Mouse (Mus musculus) stomach, postnatal 0 days (tissue): ENCODE data around the gene Gabbr1. TPM values are rescaled to one million over a fixed set of nuclear protein-coding genes. Genes with fewer than 3 reads are reported as not detected.
"Not testable (repeated sequence)": the region's sequence is repeated elsewhere in the genome, so short reads cannot be mapped to it uniquely, and the experiment has no call there.

Experiments
- ATAC-seq: fragments of 200-750 bp; cut with Nextera tagmentation; 2 replicates; pipeline ENCODE4 v1.8.0; 2017; ENCODE audit not compliant: low FRiP score, low TSS enrichment
- DNase-seq: peaks from one replicate; pipeline ENCODE4 v3.0.0-alpha.2; 2016; ENCODE audit warnings: low spot score
- H3K27ac ChIP-seq: fragments of 300-500 bp; sonication (generic); replicated peaks from 2 replicates; pipeline ENCODE4 v1.5.1; 2014; ENCODE audit warnings: mild to moderate bottlenecking, control low read depth
- H3K27me3 ChIP-seq: fragments of 300-500 bp; sonication (generic); 2 replicates; pipeline ENCODE4 v1.6.1; 2014; ENCODE audit warnings: low read length; ENCODE audit not compliant: control insufficient read depth, insufficient read depth
- H3K36me3 ChIP-seq: fragments of 300-500 bp; sonication (generic); 2 replicates; pipeline ENCODE4 v1.6.1; 2014; ENCODE audit warnings: low read length, mixed read lengths; ENCODE audit not compliant: control insufficient read depth, insufficient read depth
- H3K4me1 ChIP-seq: fragments of 300-500 bp; sonication (generic); replicated peaks from 2 replicates; pipeline ENCODE4 v1.6.1; 2014; ENCODE audit warnings: antibody characterized with exemption; ENCODE audit not compliant: control insufficient read depth, insufficient read depth
- H3K4me2 ChIP-seq: fragments of 300-500 bp; sonication (generic); replicated peaks from 2 replicates; pipeline ENCODE4 v1.6.1; 2014; ENCODE audit warnings: low read depth, mild to moderate bottlenecking, control low read depth, moderate library complexity
- H3K4me3 ChIP-seq: fragments of 300-500 bp; sonication (generic); 2 replicates; pipeline ENCODE4 v1.5.1; 2014; ENCODE audit warnings: low read depth, low read length, control low read depth
- H3K9ac ChIP-seq: fragments of 300-500 bp; sonication (generic); 2 replicates; pipeline ENCODE4 v1.6.1; 2014; ENCODE audit warnings: mild to moderate bottlenecking, low read length, control low read depth, mixed read lengths
- H3K9me3 ChIP-seq: fragments of 300-500 bp; sonication (generic); 2 replicates; pipeline ENCODE4 v1.6.1; 2016; ENCODE audit warnings: low read length; ENCODE audit not compliant: control insufficient read depth
- CTCF ChIP-seq: IDR thresholded peaks from 2 replicates; pipeline ENCODE4 v1.5.1; 2016; ENCODE audit warnings: antibody characterized with exemption, low read depth, mild to moderate bottlenecking, moderate library complexity
- EP300 ChIP-seq: optimal IDR thresholded peaks from 2 replicates; pipeline ENCODE3; 2016; ENCODE audit warnings: antibody characterized with exemption
- WGBS: fragments of 180-500 bp; shearing (Covaris S2); extraction: QIAGEN DNeasy Blood & Tissue Kit; methylation state at CpG from one replicate; pipeline ENCODE4 v1.1.7; 2014; 5-methylcytosine and 5-hydroxymethylcytosine counted together
- polyA plus RNA-seq: library from polyadenylated mRNA; unstranded; fragments of >200 nt; fragmentation: Nextera tagmentation; extraction: Ambion mirVana; gene quantifications from 2 replicates; pipeline ENCODE4 v1.2.1, GENCODE M21; 2015

Gabbr1 gene
- polyA plus RNA-seq, 1 experiment from 2014 or later = 3.8 TPM

DNA sequence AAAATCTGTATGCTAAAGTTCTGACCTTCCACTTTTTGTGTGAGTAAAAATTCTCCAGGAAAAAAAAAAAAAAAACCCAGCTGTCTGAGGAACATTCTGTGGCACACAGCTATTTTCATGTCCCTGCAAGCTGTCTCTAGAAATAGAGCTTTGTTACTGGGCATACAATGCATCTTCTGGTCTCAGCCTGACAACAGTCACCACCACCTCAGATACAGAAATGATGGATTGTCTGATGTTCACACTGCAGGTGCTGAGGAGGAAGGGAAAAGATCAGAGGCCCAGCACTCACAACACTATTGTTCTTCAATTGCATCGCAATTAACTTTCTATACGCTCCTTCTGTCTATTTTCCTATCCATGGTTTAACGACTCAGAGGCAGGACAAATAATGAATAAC, 27.4 kb upstream of the Gabbr1 start:
- 63% methylated on average over 3 of the region's 3 CpGs for WGBS
- no peaks in the 10 kb centered on the region for H3K36me3 ChIP-seq
- no peak for ATAC-seq

DNA sequence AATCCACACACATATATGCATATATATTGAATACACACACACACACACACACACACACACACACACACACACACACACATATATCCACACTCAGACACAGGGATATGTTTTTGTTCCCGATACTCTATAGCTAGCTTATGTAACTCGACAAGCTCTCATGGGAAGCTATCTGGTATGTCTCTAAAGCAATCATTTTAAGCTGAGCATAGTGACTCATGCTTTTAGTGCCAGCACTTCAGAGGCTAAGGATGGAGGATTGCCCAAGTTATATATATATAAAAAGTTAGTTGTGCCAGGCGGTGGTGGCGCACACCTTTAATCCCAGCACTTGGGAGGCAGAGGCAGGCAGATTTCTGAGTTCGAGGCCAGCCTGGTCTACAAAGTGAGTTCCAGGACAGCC, 26.5 kb upstream of the Gabbr1 start:
- H3K4me2 ChIP-seq, DNase-seq, H3K9me3 ChIP-seq, H3K27me3 ChIP-seq, H3K36me3 ChIP-seq, H3K27ac ChIP-seq, H3K9ac ChIP-seq, ATAC-seq, H3K4me3 ChIP-seq, H3K4me1 ChIP-seq: not testable (repeated sequence)
- WGBS = 72% methylated on average over 5 of the region's 5 CpGs

More for the DNA sequence above, 27.4 kb upstream of the Gabbr1 start:
- no peaks in the 10 kb centered on the region for H3K4me1 ChIP-seq
- TF ChIP-seq CTCF (no peak), EP300 (no peak)
- DNase-seq = no peak
- H3K27me3 ChIP-seq = no peaks in the 10 kb centered on the region
- no peaks in the 10 kb centered on the region for H3K9me3 ChIP-seq
- H3K4me2 ChIP-seq = no peak overlapping the region
- no peak overlapping the region for H3K9ac ChIP-seq
- no peak overlapping the region; the same call in 1 of the 2 replicates for H3K27ac ChIP-seq
- H3K4me3 ChIP-seq = no peak overlapping the region

DNA sequence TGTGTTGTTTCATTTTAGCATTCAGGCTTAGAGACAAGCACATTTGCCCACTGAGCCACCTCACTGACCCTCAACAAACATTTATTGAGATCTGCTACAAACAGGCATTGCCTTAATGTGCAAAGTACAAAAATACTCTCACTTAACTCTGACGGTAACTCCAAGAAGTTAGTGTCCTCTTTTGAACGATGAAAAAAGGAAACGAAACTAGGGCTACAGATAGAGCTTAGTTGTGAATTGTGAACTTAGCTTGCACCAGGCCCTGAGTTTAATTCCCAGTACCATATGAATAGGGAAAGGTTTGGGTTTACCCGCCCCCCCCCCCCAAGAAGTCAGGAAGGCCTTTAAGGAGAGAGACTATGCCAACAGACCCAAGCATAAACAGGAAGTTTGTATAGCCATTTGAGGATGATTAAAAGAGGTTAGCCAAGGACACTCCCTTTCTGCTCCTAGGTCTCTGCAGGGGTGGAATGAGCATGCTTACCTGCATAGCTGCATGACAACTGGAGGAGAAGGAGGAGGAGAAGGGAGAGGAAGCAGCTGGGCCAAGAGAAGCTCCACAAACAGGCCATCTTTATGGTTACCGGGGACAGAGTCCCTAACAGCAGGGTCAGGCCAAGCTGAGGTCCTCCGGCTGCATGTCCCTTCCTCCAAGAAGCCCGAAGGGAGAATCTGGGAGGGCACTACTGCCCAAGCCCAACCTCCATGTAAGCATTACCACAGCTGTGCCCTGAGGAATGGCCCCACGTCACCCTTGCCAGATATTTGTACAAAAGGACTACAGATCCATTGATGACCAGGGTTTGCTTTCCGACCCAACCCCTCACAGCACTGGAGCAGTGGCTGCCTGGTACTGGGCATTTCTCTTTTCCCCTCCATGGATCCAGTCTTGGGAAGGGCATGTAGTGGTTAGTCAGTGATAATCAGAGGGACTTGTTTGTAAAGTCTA, 22.9 kb upstream of the Gabbr1 start, which contains the start of gene Mog:
Mog (minus strand) TSS at position 771 of the 949 bp plus-strand sequence.
- TF ChIP-seq CTCF = no peak
- Histone ChIP-seq H3K27me3 (no peaks in the 10 kb centered on the region), H3K4me2 (no peak within 1 kb of the TSS), H3K27ac (no peak within 1 kb of the TSS), H3K4me1 (no peaks in the 10 kb centered on the region), H3K9ac (no peak within 1 kb of the TSS), H3K36me3 (no peaks in the 10 kb centered on the region), H3K4me3 (no peak within 1 kb of the TSS), H3K9me3 (no peaks in the 10 kb centered on the region)
- ATAC-seq (no peak), DNase-seq (no peak)
- 65% methylated on average over 9 of the region's 9 CpGs for WGBS

DNA sequence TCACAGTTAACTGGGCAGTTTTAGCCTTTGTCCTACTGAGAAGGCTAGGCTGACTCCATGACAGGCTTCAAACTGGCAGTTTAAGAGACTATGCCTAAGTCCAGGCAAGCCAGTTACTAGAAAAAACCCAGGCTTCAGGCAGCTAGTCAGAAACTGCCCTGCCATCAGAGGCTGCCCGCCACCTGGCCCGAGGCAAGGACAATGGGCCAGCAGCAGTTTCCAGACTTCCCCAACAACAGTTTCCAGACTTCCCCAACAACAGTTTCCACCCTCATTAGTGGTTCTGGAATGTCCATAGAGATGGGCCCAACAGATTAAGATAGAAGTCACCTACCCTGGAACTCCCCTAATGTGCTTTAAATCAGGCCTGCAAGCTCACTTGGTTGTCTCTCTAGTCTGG, 19.3 kb upstream of the Gabbr1 start:
- no peaks in the 10 kb centered on the region for H3K9me3 ChIP-seq
- H3K27me3 ChIP-seq = no peaks in the 10 kb centered on the region
- no peak overlapping the region for H3K27ac ChIP-seq
- no peak overlapping the region for H3K4me3 ChIP-seq
- H3K9ac ChIP-seq = no peak overlapping the region
- TF ChIP-seq EP300 = no peak
- TF ChIP-seq CTCF = no peak
- no peaks in the 10 kb centered on the region for H3K4me1 ChIP-seq
- H3K4me2 ChIP-seq = no peak overlapping the region
- ATAC-seq (no peak), DNase-seq (no peak)
- 94% methylated on average over 2 of the region's 2 CpGs for WGBS
- H3K36me3 ChIP-seq = no peaks in the 10 kb centered on the region

DNA sequence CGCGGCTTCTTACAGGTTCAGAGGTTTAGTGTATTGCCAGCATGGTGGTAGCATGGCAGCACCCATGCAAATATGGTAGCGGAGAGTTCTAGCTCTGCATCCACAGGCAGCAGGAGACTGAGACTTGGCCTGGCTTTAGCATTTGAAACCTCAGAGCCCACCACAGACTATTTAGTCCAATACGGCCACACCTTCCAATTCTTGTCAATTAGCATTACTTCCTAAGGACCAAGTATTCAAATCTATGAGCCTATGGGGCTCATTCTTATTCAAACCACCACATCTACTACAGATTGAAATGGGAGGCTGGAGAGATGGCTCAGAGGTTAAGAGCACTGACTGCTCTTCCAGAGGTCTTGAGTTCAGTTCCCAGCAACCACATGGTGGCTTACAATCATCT, 18.3 kb upstream of the Gabbr1 start:
- no peak overlapping the region for H3K4me3 ChIP-seq
- no peaks in the 10 kb centered on the region for H3K9me3 ChIP-seq
- H3K36me3 ChIP-seq = no peaks in the 10 kb centered on the region
- H3K4me1 ChIP-seq = no peaks in the 10 kb centered on the region
- no peak for ATAC-seq
- 96% methylated on average over 4 of the region's 4 CpGs for WGBS
- H3K27ac ChIP-seq = no peak overlapping the region
- H3K27me3 ChIP-seq = no peaks in the 10 kb centered on the region
- TF ChIP-seq CTCF (no peak), EP300 (no peak)
- H3K9ac ChIP-seq = no peak overlapping the region
- no peak for DNase-seq
- no peak overlapping the region for H3K4me2 ChIP-seq

DNA sequence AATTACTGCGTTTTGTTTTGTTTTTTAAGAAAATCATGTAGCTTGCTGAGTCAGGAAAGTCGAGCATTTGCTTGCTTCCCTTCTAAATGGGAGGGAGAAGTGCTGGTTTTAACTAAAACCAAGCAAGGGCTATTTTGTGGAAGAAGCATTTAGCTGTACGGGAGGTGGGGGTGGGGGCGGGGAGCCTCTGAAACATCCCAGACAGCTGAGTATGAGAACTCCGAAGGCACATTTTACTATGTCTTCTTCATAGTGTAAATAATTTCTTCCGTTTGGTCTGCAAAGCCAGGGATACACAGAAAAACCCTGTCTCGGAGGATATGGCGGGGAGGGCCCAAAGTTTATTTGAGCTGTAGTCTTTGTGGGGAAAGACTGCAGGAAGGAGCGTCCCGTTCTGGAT, 17.6 kb upstream of the Gabbr1 start:
- WGBS = 6% methylated on average over 10 of the region's 10 CpGs
- Histone ChIP-seq H3K4me1 (no peaks in the 10 kb centered on the region), H3K4me3 (peak overlapping the region; percentile 49), H3K4me2 (peak overlapping the region; percentile 56), H3K9me3 (no peaks in the 10 kb centered on the region), H3K27ac (peak overlapping the region; percentile 89), H3K27me3 (no peaks in the 10 kb centered on the region), H3K36me3 (no peaks in the 10 kb centered on the region), H3K9ac (no peak overlapping the region)
- ATAC-seq (peak; percentile 30; the same call in 1 of the 2 replicates), DNase-seq (no peak)
- TF ChIP-seq EP300 = no peak
- TF ChIP-seq CTCF = no peak
